Mouse (Mus musculus) subcutaneous adipose tissue, adult 2 months (tissue): Measurements from ENCODE around the gene Pitx3. TPM values are rescaled to one million over a fixed set of nuclear protein-coding genes. Genes with fewer than 3 reads are reported as not detected.

Experiments
- polyA plus RNA-seq: library from polyadenylated mRNA; depleted of rRNA; stranded (reverse); fragments of >200 nt; gene quantifications from 2 replicates; pipeline ENCODE4 v1.2.3, GENCODE M21; 2012; ENCODE audit warnings: low replicate concordance; rRNA removed

Pitx3 gene
- 0.64 TPM in 1 of 2 replicates, not detected in the other for polyA plus RNA-seq

GRCm38 (mm10) chr19:46147511-46148371 lies at the start of gene Pitx3:
TSS of gene Pitx3 (minus strand) at chr19:46148326.

GRCm38 (mm10) chr19:46152127-46152803 lies 4.1 kb upstream of the Pitx3 start, which contains the start of gene Gbf1:
TSS of gene Gbf1 (plus strand) at chr19:46152509.

GRCm38 (mm10) chr19:46131694-46132525 lies 16.2 kb downstream of the Pitx3 start, which contains the start of gene Elovl3:
TSS of gene Elovl3 (plus strand) at chr19:46131897.

Other genes with a start within 250 kb of the Pitx3 start
- gene Armh3, start 149.8 kb downstream of the Pitx3 start, polyA plus RNA-seq = 13.4 and 13.7 TPM in 2 replicates
- gene Hps6, start 144.8 kb downstream of the Pitx3 start, polyA plus RNA-seq = 7.1 and 10.7 TPM in 2 replicates
- 13.8 and 48.0 TPM in 2 replicates for gene Pprc1, start 103.4 kb downstream of the Pitx3 start, polyA plus RNA-seq
- 207 and 278 TPM in 2 replicates for gene Ldb1, start 103.1 kb downstream of the Pitx3 start, polyA plus RNA-seq
- 7.5 and 19.0 TPM in 2 replicates for gene Nolc1, start 72.5 kb downstream of the Pitx3 start, polyA plus RNA-seq
- 1.5 and 3.5 TPM in 2 replicates for gene Elovl3, start 16.4 kb downstream of the Pitx3 start, polyA plus RNA-seq
- gene Gbf1, start 4.2 kb upstream of the Pitx3 start, polyA plus RNA-seq = 69.7 and 96.3 TPM in 2 replicates
- gene Nfkb2, start 156.0 kb upstream of the Pitx3 start, polyA plus RNA-seq = 33.0 and 51.7 TPM in 2 replicates
- 3.6 and 147 TPM in 2 replicates for gene Psd, start 178.8 kb upstream of the Pitx3 start, polyA plus RNA-seq
- 16.6 and 17.1 TPM in 2 replicates for gene Fbxl15, start 179.9 kb upstream of the Pitx3 start, polyA plus RNA-seq
- 78.4 and 113 TPM in 2 replicates for gene Cuedc2, start 190.4 kb upstream of the Pitx3 start, polyA plus RNA-seq
- 12.0 and 18.0 TPM in 2 replicates for gene Mfsd13a, start 192.8 kb upstream of the Pitx3 start, polyA plus RNA-seq
- 1.2 and 1.3 TPM in 2 replicates for gene 2310034G01Rik, start 202.0 kb upstream of the Pitx3 start, polyA plus RNA-seq
- 128 and 152 TPM in 2 replicates for gene Actr1a, start 247.4 kb upstream of the Pitx3 start, polyA plus RNA-seq
- gene Sufu, start 248.6 kb upstream of the Pitx3 start, polyA plus RNA-seq = 25.2 and 34.3 TPM in 2 replicates